Mouse (Mus musculus): ENCODE data around the gene Arsk. TPM values are rescaled to one million over a fixed set of nuclear protein-coding genes. Genes with fewer than 3 reads are reported as not detected.
A peak's percentile ranks its signal among the peaks of the same experiment; 100 is the strongest.

Gene Arsk
- polyA plus RNA-seq, 1 experiment from 2014 or later: 4.2 TPM

GRCm38 (mm10) chr13:76062569-76062968, 35.9 kb downstream of the Arsk start:
- Histone ChIP-seq H3K9ac (no peak overlapping the region), H3K27ac (no peak overlapping the region), H3K9me3 (replicated peaks) (no peaks in the 10 kb centered on the region), H3K4me3 (no peak overlapping the region), H3K4me2 (no peak overlapping the region), H3K27me3 (peaks cover 9% of the 10 kb centered on the region; the same call in 1 of the 2 replicates), H3K4me1 (no peaks in the 10 kb centered on the region), H3K36me3 (ENCODE audit: poor library complexity, severe bottlenecking) (peaks cover 10% of the 10 kb centered on the region)
- ATAC-seq: no peak
- 96% methylated on average over 3 of the region's 3 CpGs for WGBS

GRCm38 (mm10) chr13:76062126-76062525, 36.3 kb downstream of the Arsk start:
- no peak overlapping the region for H3K9ac ChIP-seq
- no peak overlapping the region for H3K4me2 ChIP-seq
- no peaks in the 10 kb centered on the region for H3K9me3 ChIP-seq (replicated peaks)
- H3K36me3 ChIP-seq (ENCODE audit: poor library complexity, severe bottlenecking): peaks cover 10% of the 10 kb centered on the region
- no peak overlapping the region for H3K4me3 ChIP-seq
- no peak overlapping the region for H3K27ac ChIP-seq
- ATAC-seq: no peak
- WGBS: 90% methylated on average over 3 of the region's 3 CpGs
- no peaks in the 10 kb centered on the region for H3K4me1 ChIP-seq
- H3K27me3 ChIP-seq: peaks cover 12% of the 10 kb centered on the region; the same call in 1 of the 2 replicates

GRCm38 (mm10) chr13:76059591-76059990, 38.9 kb downstream of the Arsk start:
- Histone ChIP-seq H3K9me3 (replicated peaks) (no peaks in the 10 kb centered on the region), H3K4me3 (no peak overlapping the region), H3K27me3 (peaks cover 37% of the 10 kb centered on the region), H3K9ac (no peak overlapping the region), H3K4me1 (peaks cover 17% of the 10 kb centered on the region), H3K36me3 (ENCODE audit: poor library complexity, severe bottlenecking) (peaks cover 7% of the 10 kb centered on the region), H3K27ac (no peak overlapping the region), H3K4me2 (no peak overlapping the region)
- no peak for ATAC-seq
- 85% methylated on average over 4 of the region's 4 CpGs for WGBS

DNA sequence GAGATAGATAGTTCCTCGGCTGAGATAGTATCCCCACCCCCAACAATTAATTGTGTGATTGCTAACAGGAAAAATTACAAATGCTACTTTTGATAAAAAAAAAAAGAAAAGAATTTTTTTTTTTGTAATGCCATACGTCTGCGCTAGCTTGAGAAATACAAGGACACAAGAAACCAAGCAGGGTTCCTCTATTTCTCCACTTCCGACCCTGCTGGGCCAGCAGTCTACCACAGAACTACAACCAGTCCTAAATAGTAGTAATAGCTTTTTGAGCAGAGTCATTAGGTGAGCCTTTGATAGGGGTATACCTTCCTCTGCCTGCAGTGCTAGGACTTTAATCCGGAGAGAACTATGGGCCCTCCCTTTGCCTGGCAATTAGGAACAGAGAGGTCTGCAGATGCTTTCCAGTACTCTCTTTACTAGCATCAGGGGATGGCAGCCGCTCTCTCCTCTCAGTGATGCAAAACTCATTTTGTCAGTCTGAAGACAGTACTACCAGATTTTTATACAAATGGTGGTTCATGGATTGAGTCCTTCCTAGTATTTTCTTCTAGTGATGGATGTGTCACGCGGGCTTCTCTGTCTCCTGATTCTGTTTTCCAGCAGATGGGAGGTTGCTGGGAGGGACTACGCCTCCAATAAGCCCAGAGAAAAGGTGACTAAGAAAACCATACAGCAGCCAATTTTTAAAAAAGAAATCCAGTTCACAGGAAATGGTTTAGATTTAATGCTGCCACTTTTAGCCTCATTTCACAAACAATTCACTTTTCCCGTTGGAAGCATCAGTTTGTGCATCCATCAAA, 41.0 kb downstream of the Arsk start:
- peak overlapping the region; percentile 100 for H3K4me2 ChIP-seq

DNA sequence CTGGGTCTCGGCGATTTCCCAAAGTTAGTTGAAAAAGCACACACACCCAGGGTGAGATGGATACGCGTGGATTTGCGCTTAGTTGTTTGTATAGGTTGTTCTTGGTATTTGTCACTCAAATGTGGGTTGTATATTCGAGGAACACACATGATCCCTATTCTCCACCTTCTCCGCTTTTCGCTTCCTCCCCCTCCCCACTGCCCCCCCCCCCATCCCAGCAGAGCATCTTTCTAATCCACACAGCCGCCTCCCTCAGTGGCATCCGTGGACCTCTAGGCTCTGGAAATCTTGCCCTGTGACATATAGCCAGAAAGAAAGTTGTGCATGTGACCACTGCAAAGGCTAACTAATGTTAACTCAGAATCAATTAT, 41.6 kb downstream of the Arsk start, which contains the start of gene Gpr150:
Gene Gpr150 (minus strand): TSS at position 101 of the 371 bp plus-strand sequence.
- WGBS: 14% methylated on average over 10 of the region's 10 CpGs
- peak within 1 kb of the TSS; percentile 100 for H3K4me2 ChIP-seq
- H3K27ac ChIP-seq: no peak within 1 kb of the TSS
- peaks cover 57% of the 10 kb centered on the region for H3K27me3 ChIP-seq
- no peaks in the 10 kb centered on the region for H3K36me3 ChIP-seq (ENCODE audit: poor library complexity, severe bottlenecking)
- peak; percentile 2; the same call in 1 of the 2 replicates for ATAC-seq
- no peaks in the 10 kb centered on the region for H3K9me3 ChIP-seq (replicated peaks)
- H3K4me3 ChIP-seq: peak within 1 kb of the TSS; percentile 55
- peaks cover 17% of the 10 kb centered on the region for H3K4me1 ChIP-seq
- peak within 1 kb of the TSS; percentile 66 for H3K9ac ChIP-seq

More for the DNA sequence above, 41.0 kb downstream of the Arsk start:
- Histone ChIP-seq H3K9ac (no peak overlapping the region), H3K9me3 (replicated peaks) (no peaks in the 10 kb centered on the region), H3K4me1 (peaks cover 17% of the 10 kb centered on the region), H3K27ac (no peak overlapping the region), H3K27me3 (peaks cover 56% of the 10 kb centered on the region), H3K36me3 (ENCODE audit: poor library complexity, severe bottlenecking) (0 out of 2 replicates have a peak, but pooled peaks cover 2% of the 10 kb centered on the region), H3K4me3 (no peak overlapping the region)
- WGBS: 70% methylated on average over 10 of the region's 10 CpGs
- no peak for ATAC-seq

DNA sequence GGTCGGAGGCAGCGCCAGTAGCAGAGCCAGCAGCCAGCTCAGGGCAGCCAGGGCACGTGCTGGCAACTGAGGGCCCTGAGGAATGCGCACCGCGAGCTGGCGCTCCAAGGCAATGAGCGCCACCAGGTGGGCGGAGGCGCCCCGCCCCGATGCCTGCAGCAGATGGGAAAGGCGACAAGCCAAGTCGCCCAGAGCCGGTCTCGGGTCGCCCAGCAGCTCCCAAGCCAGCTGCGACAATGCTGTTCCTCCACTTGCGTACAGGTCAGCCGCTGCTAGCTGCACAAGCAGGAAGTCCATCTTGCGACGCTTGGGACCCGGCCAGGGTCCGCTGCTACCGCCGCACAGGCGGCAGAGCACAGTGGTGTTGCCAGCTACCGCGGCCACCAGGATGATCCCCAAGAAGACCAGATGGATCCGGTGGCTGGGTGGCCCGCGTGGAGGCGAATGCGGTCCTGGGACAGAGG, 42.2 kb downstream of the Arsk start:
- Histone ChIP-seq H3K4me2 (peak overlapping the region; percentile 100), H3K4me1 (peaks cover 17% of the 10 kb centered on the region), H3K27ac (no peak overlapping the region), H3K36me3 (ENCODE audit: poor library complexity, severe bottlenecking) (no peaks in the 10 kb centered on the region), H3K27me3 (peaks cover 57% of the 10 kb centered on the region), H3K4me3 (peak overlapping the region; percentile 55), H3K9me3 (replicated peaks) (no peaks in the 10 kb centered on the region), H3K9ac (peak overlapping the region; percentile 66)
- WGBS: 0% methylated on average over 32 of the region's 34 CpGs
- peak; percentile 95 for ATAC-seq

- Histone ChIP-seq H3K4me3 (peak overlapping the region; percentile 55), H3K9ac (peak overlapping the region; percentile 66), H3K27me3 (peaks cover 57% of the 10 kb centered on the region), H3K4me1 (peaks cover 17% of the 10 kb centered on the region), H3K36me3 (ENCODE audit: poor library complexity, severe bottlenecking) (no peaks in the 10 kb centered on the region), H3K27ac (no peak overlapping the region), H3K4me2 (peak overlapping the region; percentile 100), H3K9me3 (replicated peaks) (no peaks in the 10 kb centered on the region)
- ATAC-seq: peak; percentile 78
- under 1% methylated on average over 58 of the region's 59 CpGs for WGBS
These were observed 42.8 kb downstream of the Arsk start for GRCm38 (mm10) chr13:76055391-76056232.

GRCm38 (mm10) chr13:76044971-76045370, 53.5 kb downstream of the Arsk start:
- Histone ChIP-seq H3K4me3 (no peak overlapping the region), H3K27me3 (no peaks in the 10 kb centered on the region), H3K36me3 (ENCODE audit: poor library complexity, severe bottlenecking) (no peaks in the 10 kb centered on the region), H3K9me3 (replicated peaks) (no peaks in the 10 kb centered on the region), H3K4me1 (no peaks in the 10 kb centered on the region), H3K4me2 (no peak overlapping the region), H3K27ac (no peak overlapping the region), H3K9ac (no peak overlapping the region)
- ATAC-seq: no peak

DNA sequence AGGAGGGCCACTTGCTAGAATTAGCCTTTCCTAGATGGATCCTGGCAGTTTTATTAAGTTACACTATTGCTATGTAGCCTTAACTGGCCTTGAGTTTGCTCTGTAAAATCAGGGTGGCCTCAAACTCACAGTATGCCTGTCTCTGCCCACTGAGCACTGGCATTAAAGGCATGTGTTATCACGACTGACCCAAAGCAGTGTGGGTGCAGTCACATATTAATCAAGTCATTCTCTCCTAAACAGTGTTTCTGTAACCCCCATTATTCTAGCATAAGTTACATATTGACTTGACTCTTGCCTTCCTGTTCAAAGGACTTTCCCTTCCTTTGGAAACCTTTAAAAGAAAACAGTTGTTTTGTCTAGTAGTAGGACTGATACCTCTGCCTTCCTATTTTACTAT, 56.0 kb downstream of the Arsk start:
- no peak overlapping the region for H3K27ac ChIP-seq
- no peak overlapping the region for H3K4me2 ChIP-seq
- H3K4me3 ChIP-seq: no peak overlapping the region
- no peaks in the 10 kb centered on the region for H3K4me1 ChIP-seq
- ATAC-seq: no peak
- no peaks in the 10 kb centered on the region for H3K27me3 ChIP-seq
- no peak overlapping the region for H3K9ac ChIP-seq
- H3K36me3 ChIP-seq (ENCODE audit: poor library complexity, severe bottlenecking): no peaks in the 10 kb centered on the region
- no peaks in the 10 kb centered on the region for H3K9me3 ChIP-seq (replicated peaks)
- 64% methylated on average over 1 of the region's 1 CpGs for WGBS

DNA sequence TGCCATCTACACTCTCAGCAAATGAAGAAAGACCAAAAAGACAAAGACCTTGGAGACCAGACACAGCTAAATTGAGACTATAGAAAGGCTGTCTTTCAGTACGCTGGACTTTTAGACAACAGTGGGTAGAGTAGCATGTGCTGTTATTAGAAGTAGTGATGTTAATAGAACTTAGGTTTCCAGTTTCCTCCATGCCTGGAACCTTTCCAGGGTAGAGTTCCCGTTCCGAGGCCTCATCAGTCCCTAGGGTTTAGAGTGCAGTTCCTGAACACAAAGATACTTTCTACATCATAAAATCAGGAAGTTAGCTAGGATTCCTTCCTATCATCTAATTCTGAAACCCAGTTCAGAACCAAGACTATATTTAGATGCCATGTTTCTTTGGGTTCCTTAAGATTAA, 73.9 kb downstream of the Arsk start:
- 87% methylated on average over 3 of the region's 3 CpGs for WGBS
- Histone ChIP-seq H3K4me3 (no peak overlapping the region), H3K9me3 (replicated peaks) (no peaks in the 10 kb centered on the region), H3K36me3 (ENCODE audit: poor library complexity, severe bottlenecking) (no peaks in the 10 kb centered on the region), H3K9ac (no peak overlapping the region), H3K27me3 (no peaks in the 10 kb centered on the region), H3K4me2 (no peak overlapping the region), H3K27ac (no peak overlapping the region), H3K4me1 (no peaks in the 10 kb centered on the region)
- no peak for ATAC-seq

DNA sequence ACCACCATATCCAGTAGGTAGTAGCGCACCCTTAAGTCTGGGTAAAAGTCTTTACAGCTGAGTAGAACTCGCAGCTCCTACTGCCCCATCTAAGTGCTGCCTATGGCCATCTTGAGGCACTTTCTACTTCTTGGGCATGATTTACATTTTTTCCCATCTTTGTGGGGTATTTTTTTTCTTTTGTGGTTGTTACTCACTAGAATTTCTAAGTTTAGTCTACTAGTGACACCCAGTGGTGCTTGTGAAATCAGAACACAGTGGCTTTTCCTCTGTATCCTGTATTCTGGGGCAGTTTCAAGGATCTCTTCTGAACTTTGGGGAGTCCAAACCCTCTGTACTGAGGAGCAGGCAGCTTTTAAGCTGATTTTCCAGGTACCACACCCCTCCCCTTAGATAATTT, 76.7 kb downstream of the Arsk start:
- 93% methylated on average over 2 of the region's 2 CpGs for WGBS
- ATAC-seq: no peak
- no peak overlapping the region for H3K9ac ChIP-seq
- no peaks in the 10 kb centered on the region for H3K36me3 ChIP-seq (ENCODE audit: poor library complexity, severe bottlenecking)
- peaks cover 8% of the 10 kb centered on the region for H3K4me1 ChIP-seq
- no peak overlapping the region for H3K4me2 ChIP-seq
- no peak overlapping the region for H3K27ac ChIP-seq
- H3K9me3 ChIP-seq (replicated peaks): no peaks in the 10 kb centered on the region
- no peaks in the 10 kb centered on the region for H3K27me3 ChIP-seq
- no peak overlapping the region for H3K4me3 ChIP-seq

DNA sequence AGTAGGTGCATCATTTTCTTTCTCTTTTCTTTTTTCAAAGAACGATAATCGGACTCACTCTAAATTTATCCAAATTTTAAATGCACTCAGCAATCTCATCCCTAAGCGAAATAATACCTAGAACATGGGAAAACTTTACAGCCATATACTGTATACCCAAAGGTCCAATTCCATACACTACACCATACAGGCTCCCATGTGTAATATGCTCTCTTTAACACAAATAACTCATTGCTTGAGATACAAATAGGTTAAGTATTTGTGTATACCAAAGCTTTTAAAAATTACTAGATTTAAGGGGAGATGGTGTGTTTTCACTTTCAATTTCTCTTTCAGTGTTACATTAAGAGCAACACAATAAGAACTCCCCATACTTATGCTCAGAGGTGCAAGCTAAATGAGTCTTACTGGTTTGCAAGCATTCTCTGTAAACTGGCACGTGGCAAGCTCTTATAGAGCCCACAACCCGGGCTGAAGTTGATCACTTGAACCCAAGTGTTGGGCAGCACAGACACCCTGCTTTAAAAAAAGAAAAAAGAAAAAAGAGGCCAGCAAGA, 79.5 kb downstream of the Arsk start:
- no peaks in the 10 kb centered on the region for H3K27me3 ChIP-seq
- no peak overlapping the region; the same call in 1 of the 2 replicates for H3K9ac ChIP-seq
- no peak overlapping the region for H3K27ac ChIP-seq
- peak overlapping the region; percentile 71 for H3K4me2 ChIP-seq
- peaks cover 8% of the 10 kb centered on the region for H3K4me1 ChIP-seq
- H3K4me3 ChIP-seq: peak overlapping the region; percentile 69
- ATAC-seq: peak; percentile 64
- H3K9me3 ChIP-seq (replicated peaks): no peaks in the 10 kb centered on the region
- 42% methylated on average over 5 of the region's 5 CpGs for WGBS
- no peaks in the 10 kb centered on the region for H3K36me3 ChIP-seq (ENCODE audit: poor library complexity, severe bottlenecking)
